Mouse (Mus musculus): ENCODE data around the gene Rpl28. TPM values are rescaled to one million over a fixed set of nuclear protein-coding genes. Genes with fewer than 3 reads are reported as not detected.
"Not testable (repeated sequence)": the region's sequence is repeated elsewhere in the genome, so short reads cannot be mapped to it uniquely, and the experiment has no call there.

The Rpl28 gene
- total and polyA plus RNA-seq, 2 experiments, result 58.4 to 211 TPM

- 4% methylated on average over 40 of the region's 40 CpGs for WGBS
- peaks cover 1% of the 10 kb centered on the region; the same call in 1 of the 2 replicates for H3K36me3 ChIP-seq (ENCODE audit: control insufficient read depth, insufficient read depth, low read length)
- H3K9ac ChIP-seq (ENCODE audit: low read depth, low read length), result peak within 1 kb of the TSS; percentile 95
- TF ChIP-seq CTCF (IDR thresholded peaks at IDR 0.05; ENCODE audit: low read depth, low read length) (no peak), POLR2A (IDR thresholded peaks at IDR 0.05; ENCODE audit: extremely low read depth, insufficient read depth, low read length) (0 out of 2 replicates have a peak, but pooled peaks have one; percentile 19)
- H3K27me3 ChIP-seq (ENCODE audit: control insufficient read depth, insufficient read depth, low read length), result no peaks in the 10 kb centered on the region
- peaks cover 16% of the 10 kb centered on the region for H3K4me1 ChIP-seq (ENCODE audit: control insufficient read depth, insufficient read depth, low read length)
- H3K79me2 ChIP-seq (ENCODE audit: control insufficient read depth, insufficient read depth, low read length), result peaks cover 11% of the 10 kb centered on the region; the same call in 1 of the 2 replicates
- DNase-seq (ENCODE audit: extremely low read depth, low read depth, low spot score), result peak; percentile 81
- peak within 1 kb of the TSS; percentile 93 for H3K4me3 ChIP-seq (ENCODE audit: insufficient read depth, low read depth, low read length)
- peak within 1 kb of the TSS; percentile 84 for H3K27ac ChIP-seq (replicated peaks; ENCODE audit: insufficient read depth, low read depth, low read length)
Measured at GRCm38 (mm10) chr7:4789436-4789935, 3.2 kb upstream of the Rpl28 start, which contains the start of gene Tmem238. Gene Tmem238, minus strand, starts transcription at chr7:4789656.

GRCm38 (mm10) chr7:4793248-4793647 lies 574 bp downstream of the Rpl28 start:
- under 1% methylated on average over 31 of the region's 31 CpGs for WGBS
- H3K79me2 ChIP-seq (ENCODE audit: control insufficient read depth, insufficient read depth, low read length); H3K27me3 ChIP-seq (ENCODE audit: control insufficient read depth, insufficient read depth, low read length); DNase-seq (ENCODE audit: extremely low read depth, low read depth, low spot score): not testable (repeated sequence)
- peaks cover 15% of the 10 kb centered on the region for H3K4me1 ChIP-seq (ENCODE audit: control insufficient read depth, insufficient read depth, low read length)
- peak overlapping the region; percentile 86 for H3K9ac ChIP-seq (ENCODE audit: low read depth, low read length)
- H3K4me3 ChIP-seq (ENCODE audit: insufficient read depth, low read depth, low read length), result peak overlapping the region; percentile 82
- H3K36me3 ChIP-seq (ENCODE audit: control insufficient read depth, insufficient read depth, low read length), result peaks cover 12% of the 10 kb centered on the region; the same call in 1 of the 2 replicates
- H3K27ac ChIP-seq (replicated peaks; ENCODE audit: insufficient read depth, low read depth, low read length), result peak overlapping the region; percentile 65; the same call in 1 of the 2 replicates

GRCm38 (mm10) chr7:4793674-4794073 lies 1.0 kb downstream of the Rpl28 start:
- Histone ChIP-seq H3K36me3 (ENCODE audit: control insufficient read depth, insufficient read depth, low read length) (peaks cover 12% of the 10 kb centered on the region; the same call in 1 of the 2 replicates), H3K4me3 (ENCODE audit: insufficient read depth, low read depth, low read length) (peak overlapping the region; percentile 82), H3K27me3 (ENCODE audit: control insufficient read depth, insufficient read depth, low read length) (no peaks in the 10 kb centered on the region), H3K79me2 (ENCODE audit: control insufficient read depth, insufficient read depth, low read length) (0 out of 2 replicates have a peak, but pooled peaks cover 7% of the 10 kb centered on the region), H3K4me1 (ENCODE audit: control insufficient read depth, insufficient read depth, low read length) (peaks cover 10% of the 10 kb centered on the region), H3K27ac (replicated peaks; ENCODE audit: insufficient read depth, low read depth, low read length) (no peak overlapping the region), H3K9ac (ENCODE audit: low read depth, low read length) (peak overlapping the region; percentile 86)
- 37% methylated on average over 4 of the region's 4 CpGs for WGBS
- no peak for DNase-seq (ENCODE audit: extremely low read depth, low read depth, low spot score)
- TF ChIP-seq CTCF (IDR thresholded peaks at IDR 0.05; ENCODE audit: low read depth, low read length), result no peak

DNA sequence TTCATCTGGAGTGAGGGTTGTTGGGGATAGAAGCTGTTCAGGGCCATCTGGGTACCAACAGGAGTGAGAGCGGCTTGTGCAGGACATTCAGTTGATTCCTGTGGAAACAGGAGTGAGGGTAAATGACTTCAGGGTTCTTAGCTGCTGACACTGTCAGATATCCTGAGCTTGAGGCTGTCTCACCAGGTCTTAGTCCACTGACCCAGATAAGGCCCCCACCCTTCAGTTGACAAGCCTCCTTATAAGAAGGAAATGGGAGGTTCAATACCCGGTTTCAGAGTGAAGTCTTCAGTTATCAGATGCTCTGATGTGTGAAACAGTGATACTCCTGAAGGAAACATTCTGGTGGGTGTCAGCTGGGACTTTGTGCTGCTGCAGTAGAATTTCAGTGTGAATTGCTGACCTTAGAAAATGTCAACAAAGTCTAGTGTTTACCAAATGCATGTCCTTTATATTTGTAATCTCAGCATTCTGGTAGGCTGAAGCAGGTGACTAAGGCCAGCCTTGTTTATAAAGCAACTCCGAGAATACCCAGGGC lies 2.0 kb downstream of the Rpl28 start:
- no peak for DNase-seq (ENCODE audit: extremely low read depth, low read depth, low spot score)
- Histone ChIP-seq H3K79me2 (ENCODE audit: control insufficient read depth, insufficient read depth, low read length) (0 out of 2 replicates have a peak, but pooled peaks cover 4% of the 10 kb centered on the region), H3K27ac (replicated peaks; ENCODE audit: insufficient read depth, low read depth, low read length) (no peak overlapping the region), H3K9ac (ENCODE audit: low read depth, low read length) (no peak overlapping the region), H3K4me1 (ENCODE audit: control insufficient read depth, insufficient read depth, low read length) (peaks cover 9% of the 10 kb centered on the region), H3K36me3 (ENCODE audit: control insufficient read depth, insufficient read depth, low read length) (peaks cover 12% of the 10 kb centered on the region; the same call in 1 of the 2 replicates), H3K27me3 (ENCODE audit: control insufficient read depth, insufficient read depth, low read length) (no peaks in the 10 kb centered on the region), H3K4me3 (ENCODE audit: insufficient read depth, low read depth, low read length) (no peak overlapping the region)
- WGBS, result 70% methylated on average over 3 of the region's 3 CpGs
- TF ChIP-seq CTCF (IDR thresholded peaks at IDR 0.05; ENCODE audit: low read depth, low read length), result no peak

GRCm38 (mm10) chr7:4795767-4796433 lies 3.2 kb downstream of the Rpl28 start:
- peak; percentile 61 for DNase-seq (ENCODE audit: extremely low read depth, low read depth, low spot score)
- no peak overlapping the region for H3K27ac ChIP-seq (replicated peaks; ENCODE audit: insufficient read depth, low read depth, low read length)
- H3K9ac ChIP-seq (ENCODE audit: low read depth, low read length), result no peak overlapping the region
- H3K36me3 ChIP-seq (ENCODE audit: control insufficient read depth, insufficient read depth, low read length), result peaks cover 12% of the 10 kb centered on the region; the same call in 1 of the 2 replicates
- H3K79me2 ChIP-seq (ENCODE audit: control insufficient read depth, insufficient read depth, low read length), result 0 out of 2 replicates have a peak, but pooled peaks cover 4% of the 10 kb centered on the region
- no peaks in the 10 kb centered on the region for H3K27me3 ChIP-seq (ENCODE audit: control insufficient read depth, insufficient read depth, low read length)
- H3K4me3 ChIP-seq (ENCODE audit: insufficient read depth, low read depth, low read length), result no peak overlapping the region
- 67% methylated on average over 7 of the region's 7 CpGs for WGBS
- peaks cover 5% of the 10 kb centered on the region; the same call in 1 of the 2 replicates for H3K4me1 ChIP-seq (ENCODE audit: control insufficient read depth, insufficient read depth, low read length)
- no peak for TF ChIP-seq POLR2A (IDR thresholded peaks at IDR 0.05; ENCODE audit: extremely low read depth, insufficient read depth, low read length)
- TF ChIP-seq CTCF (IDR thresholded peaks at IDR 0.05; ENCODE audit: low read depth, low read length), result peak; percentile 61

DNA sequence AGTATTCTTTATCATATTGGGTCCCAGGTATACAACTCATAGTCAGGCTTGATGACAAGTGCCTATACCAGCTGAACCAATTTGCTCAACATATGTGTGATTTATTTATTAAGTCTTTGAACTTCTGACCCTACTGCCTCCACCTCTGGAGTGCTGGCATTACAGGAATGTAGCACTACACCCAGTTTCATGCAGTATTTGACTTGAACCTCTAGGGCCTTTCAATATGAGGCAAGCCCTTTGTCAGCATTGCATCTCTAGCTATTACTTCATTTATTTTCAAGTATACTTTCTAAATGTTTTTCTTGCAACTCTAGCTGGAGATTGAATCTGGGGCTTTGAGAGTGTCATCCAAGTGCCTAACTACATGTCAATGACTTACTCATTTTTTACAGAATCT lies 9.6 kb downstream of the Rpl28 start:
- no peaks in the 10 kb centered on the region for H3K4me1 ChIP-seq (ENCODE audit: control insufficient read depth, insufficient read depth, low read length)
- no peak overlapping the region for H3K4me3 ChIP-seq (ENCODE audit: insufficient read depth, low read depth, low read length)
- no peak overlapping the region for H3K9ac ChIP-seq (ENCODE audit: low read depth, low read length)
- no peaks in the 10 kb centered on the region for H3K79me2 ChIP-seq (ENCODE audit: control insufficient read depth, insufficient read depth, low read length)
- peaks cover 18% of the 10 kb centered on the region for H3K36me3 ChIP-seq (ENCODE audit: control insufficient read depth, insufficient read depth, low read length)
- no peak for TF ChIP-seq CTCF (IDR thresholded peaks at IDR 0.05; ENCODE audit: low read depth, low read length)
- no peak for TF ChIP-seq POLR2A (IDR thresholded peaks at IDR 0.05; ENCODE audit: extremely low read depth, insufficient read depth, low read length)
- H3K27ac ChIP-seq (replicated peaks; ENCODE audit: insufficient read depth, low read depth, low read length), result no peak overlapping the region
- no peak for DNase-seq (ENCODE audit: extremely low read depth, low read depth, low spot score)
- H3K27me3 ChIP-seq (ENCODE audit: control insufficient read depth, insufficient read depth, low read length), result no peaks in the 10 kb centered on the region
